Mouse (Mus musculus): ENCODE measurements around the gene Cfb.
"Not testable (repeated sequence)": the region's sequence is repeated elsewhere in the genome, so short reads cannot be mapped to it uniquely, and the experiment has no call there.

Cfb gene

GRCm38 (mm10) chr17:34836155-34836855 lies 26.0 kb downstream of the Cfb start:
- DNase-seq: no peak

- not testable (repeated sequence) for DNase-seq
Observed at GRCm38 (mm10) chr17:34830776-34831175, 31.5 kb downstream of the Cfb start.

GRCm38 (mm10) chr17:34814818-34815370 lies 47.4 kb downstream of the Cfb start:
- DNase-seq: no peak

- DNase-seq: not testable (repeated sequence)
Observed at GRCm38 (mm10) chr17:34813747-34814146, 48.6 kb downstream of the Cfb start.

- no peak for DNase-seq
Observed at GRCm38 (mm10) chr17:34811275-34811674, 51.0 kb downstream of the Cfb start.

- DNase-seq: not testable (repeated sequence)
Observed at GRCm38 (mm10) chr17:34810811-34811210, 51.5 kb downstream of the Cfb start.

- not testable (repeated sequence) for DNase-seq
Observed at GRCm38 (mm10) chr17:34810411-34810810, 51.9 kb downstream of the Cfb start.

GRCm38 (mm10) chr17:34808599-34809205 lies 53.6 kb downstream of the Cfb start:
- no peak for DNase-seq

GRCm38 (mm10) chr17:34807176-34807575 lies 55.1 kb downstream of the Cfb start:
- DNase-seq: no peak
